Mouse (Mus musculus) ZHBTc4 (cell line): ENCODE measurements around the gene Unc13c.

ENCODE experiments used
- DNase-seq: peaks from one replicate; pipeline ENCODE4 v3.0.0-alpha.2; 2011; ENCODE audit warnings: low read depth, low spot score

Gene Unc13c

DNA sequence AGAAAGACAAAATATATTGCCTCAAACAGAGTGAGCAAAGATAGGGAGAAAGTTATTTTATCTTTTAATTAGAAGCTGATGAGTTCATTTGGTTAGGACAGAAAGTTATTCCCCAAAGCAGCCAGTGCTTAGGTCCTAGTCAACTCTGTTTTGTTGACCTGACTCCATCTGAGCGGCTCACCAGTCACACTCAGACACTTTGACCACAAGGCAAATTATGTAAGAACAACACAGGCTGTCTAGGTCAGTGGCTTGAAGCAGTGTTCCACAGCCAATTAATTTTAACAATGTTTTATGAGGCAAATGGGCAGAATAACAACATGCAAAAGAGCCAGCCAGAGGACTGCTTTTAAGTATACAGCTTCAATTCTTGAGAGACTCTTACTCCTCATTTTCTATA, 343.6 kb downstream of the Unc13c start:
- DNase-seq = no peak

DNA sequence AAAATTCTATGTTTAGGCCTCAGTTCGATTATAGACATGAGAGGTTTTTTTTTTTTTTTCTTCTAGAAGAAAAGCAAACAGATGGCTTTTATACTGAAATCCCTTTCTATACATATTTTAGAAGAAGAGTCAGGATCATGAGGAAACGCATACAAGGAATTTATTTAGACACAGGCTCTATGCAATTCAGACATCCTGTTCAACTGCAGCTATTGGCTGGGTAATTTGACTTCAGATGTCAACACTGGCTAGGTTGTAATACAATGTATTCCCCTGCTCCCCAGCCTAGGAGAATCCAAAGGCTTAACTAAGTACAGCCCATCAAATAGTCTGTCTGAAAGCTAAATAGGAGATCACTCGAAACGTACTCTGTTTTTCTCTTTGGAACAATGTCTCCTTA, 355.9 kb downstream of the Unc13c start:
- DNase-seq = no peak

DNA sequence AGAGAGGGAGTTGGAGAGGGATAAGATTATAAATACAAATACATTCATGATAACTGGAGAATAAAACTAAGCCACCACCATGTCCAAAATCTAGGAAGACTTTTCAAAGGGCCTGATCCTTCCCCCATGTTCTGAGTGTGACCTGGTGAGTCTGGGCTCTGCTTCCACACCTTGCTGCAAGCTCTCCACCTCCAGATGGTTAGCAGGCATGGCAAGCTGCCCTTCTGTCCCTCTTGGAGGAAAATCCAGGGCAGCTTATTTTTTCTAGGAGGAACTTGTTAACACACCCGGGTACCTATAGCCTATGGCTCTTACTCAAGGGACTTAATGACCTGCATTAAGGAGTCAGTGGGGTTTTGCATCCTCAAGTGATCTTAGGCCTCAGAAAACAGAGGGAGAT, 364.8 kb downstream of the Unc13c start:
- DNase-seq = no peak

DNA sequence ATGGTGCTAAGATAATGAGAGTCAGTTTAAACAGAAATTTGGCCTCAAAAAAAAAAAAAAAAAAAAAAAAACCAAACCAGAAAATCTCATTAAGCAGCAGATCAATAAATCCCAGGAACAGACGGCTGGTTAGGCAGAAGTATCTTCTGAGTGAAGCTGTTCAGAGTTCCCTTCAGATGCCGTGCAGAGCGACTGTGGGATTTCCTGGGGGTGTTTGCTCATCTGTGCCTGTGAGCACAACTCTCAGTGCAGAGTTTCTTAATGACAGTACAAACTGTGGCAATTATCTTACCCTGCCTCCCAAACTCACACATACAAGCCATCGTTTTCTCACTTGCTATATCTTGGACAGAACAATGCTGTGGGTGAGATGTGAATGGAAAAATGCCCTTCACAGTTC, 403.2 kb downstream of the Unc13c start:
- DNase-seq = no peak

DNA sequence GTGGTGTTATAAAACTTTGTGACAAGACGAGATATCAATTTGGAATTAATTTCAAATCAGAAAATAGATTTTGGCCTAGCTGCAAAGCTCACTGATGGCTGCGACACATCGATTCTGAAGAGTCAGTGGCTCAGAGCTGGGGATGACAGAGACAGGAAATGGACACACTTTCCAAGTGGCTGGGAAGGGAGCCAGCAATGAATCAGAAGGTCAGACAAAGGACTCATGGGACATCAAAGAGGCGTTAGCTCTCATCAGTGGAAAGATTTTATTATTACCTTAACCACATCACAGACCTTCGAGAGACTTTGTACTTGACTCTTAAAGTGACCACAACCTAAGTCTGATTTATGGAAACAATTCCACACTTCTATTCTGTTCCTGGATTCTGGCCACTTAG, 408.7 kb downstream of the Unc13c start:
- DNase-seq = no peak

DNA sequence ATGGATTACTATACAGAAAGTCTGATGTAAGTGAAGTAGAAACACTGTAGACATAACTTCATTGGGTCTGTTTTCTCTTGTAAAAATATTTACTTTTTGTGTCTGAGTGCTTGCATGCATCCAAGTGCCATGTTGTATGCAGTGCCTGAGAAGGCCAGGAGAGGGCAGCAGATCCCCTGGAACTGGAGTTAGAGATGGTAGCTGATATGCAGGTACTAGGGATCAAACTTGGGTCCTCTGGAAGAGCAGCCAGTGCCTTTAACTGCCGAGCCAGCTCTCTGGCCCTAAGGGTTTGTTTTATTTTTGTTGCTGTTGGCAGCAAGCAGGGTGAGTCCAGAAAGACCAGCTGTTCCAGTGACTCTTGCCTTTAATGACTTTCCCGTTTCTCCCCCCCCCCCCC, 411.0 kb downstream of the Unc13c start:
- DNase-seq = peak; percentile 84

DNA sequence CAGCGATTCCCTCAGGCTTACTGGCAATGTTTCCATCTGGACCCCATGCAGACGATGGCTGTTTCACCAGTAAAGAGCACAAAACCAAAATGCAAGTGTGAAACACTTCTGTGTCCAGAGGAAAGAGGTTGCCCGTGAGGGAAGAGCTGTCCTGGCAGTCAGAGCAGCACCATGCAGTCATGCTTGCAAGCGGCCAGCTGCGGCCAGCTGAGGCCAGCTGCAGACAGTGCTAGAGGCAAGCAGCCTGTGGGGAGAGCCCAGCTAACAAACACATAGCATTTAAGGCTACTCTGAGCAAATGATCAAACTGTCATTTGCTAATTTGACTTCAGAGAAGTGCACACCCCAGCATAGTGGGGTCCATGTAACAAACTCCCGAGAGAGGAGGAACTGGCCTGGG, 413.4 kb downstream of the Unc13c start:
- no peak for DNase-seq

DNA sequence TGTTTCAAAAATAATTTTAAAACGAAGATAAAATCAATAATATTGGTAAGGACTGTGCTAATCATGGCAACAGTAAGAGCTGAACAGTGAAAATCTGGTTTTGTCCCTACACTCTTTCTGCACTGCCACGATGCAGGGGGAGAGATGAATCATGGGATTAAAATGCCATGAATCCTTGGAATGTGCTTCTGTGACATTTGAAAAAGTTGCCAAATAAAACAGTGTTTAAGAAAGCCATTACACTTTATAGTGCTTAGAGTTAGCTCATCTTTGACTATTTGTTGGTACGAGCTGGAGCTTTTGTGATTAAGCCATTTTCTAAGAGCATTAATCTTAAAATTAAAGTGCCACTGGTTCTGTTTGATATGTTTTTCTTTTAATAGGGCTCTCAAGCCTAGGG, 496.2 kb downstream of the Unc13c start:
- DNase-seq = no peak

DNA sequence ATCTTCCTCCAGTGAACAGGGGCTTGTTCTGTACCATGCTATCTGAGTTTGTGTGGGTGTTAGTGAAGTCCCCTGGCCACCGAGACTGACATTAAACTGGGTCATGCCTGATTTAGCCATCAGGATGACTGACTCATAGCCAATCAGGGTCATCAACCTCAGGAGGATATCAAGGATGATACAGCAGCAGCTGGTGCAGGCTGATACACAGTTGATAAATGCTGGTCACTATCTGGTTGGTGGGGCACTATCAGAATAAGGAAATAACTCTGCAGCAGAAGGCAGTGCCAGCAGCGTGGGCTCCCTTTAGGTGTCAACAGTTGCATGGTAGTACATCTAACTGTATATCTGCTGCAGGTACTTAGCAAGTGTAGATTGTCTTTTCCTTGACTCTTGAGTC, 506.7 kb downstream of the Unc13c start:
- DNase-seq = no peak

DNA sequence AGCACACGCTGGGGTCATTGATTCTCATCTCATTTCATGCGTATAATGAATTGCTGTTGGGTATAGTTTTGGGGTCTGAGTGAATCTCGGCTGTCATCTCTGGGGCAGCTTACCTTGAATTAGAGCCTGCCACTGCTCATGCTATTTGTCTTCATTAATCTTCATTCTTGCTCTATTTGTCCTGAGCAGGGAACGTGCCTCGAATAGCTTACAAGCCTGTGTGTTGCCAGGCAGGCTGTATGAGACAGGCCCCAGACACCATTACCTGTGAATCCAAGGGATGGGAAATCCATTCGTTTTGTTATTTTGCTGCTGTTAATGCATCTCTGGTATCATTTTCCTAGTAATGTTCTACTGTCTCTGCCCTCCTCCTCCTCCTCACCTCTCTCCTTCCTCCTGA, 518.8 kb downstream of the Unc13c start:
- no peak for DNase-seq

DNA sequence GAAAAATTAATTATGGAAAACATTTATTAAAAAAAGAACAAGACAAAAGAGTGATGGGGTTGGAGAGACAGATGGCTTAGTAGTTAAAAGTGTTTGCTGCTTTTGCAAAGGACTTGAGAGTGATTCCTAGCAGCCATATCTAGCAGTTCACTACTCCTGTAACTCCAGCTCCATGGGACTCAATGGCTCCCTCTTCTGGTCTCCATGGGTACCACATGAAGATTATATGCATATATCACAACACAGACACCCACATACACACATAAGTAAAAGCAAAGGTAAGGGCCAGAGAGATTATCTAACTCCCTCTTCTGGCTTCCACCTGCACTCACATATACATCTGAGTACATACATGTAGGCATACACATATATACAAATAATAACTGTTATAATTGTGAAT, 519.5 kb downstream of the Unc13c start:
- DNase-seq = peak; percentile 62

DNA sequence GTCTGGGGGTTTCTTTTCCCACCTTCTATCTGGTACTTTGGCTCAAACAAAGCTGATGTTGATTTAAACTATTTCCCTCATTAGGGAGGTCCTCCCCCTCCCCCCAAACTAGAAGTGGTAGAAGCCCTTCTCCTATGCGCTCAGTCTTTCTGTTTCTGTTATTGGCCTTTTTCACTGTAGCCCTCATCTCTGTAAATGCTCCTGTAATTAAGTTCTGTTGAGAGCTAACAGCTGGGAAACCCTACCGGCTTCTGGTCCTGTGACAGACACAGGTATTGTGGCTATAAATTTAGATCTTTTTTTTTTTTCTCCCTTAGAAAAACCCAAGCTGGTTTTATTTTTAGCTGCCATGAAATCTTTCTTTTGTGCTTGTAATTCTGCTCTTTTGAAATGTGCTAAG, 536.8 kb downstream of the Unc13c start:
- DNase-seq = no peak
